Mouse (Mus musculus) stomach, postnatal 0 days (tissue): ENCODE measurements around the gene Mrpl1.

Source experiments
- CTCF ChIP-seq: IDR thresholded peaks from 2 replicates; pipeline ENCODE4 v1.5.1; 2016; ENCODE audit warnings: antibody characterized with exemption, low read depth, mild to moderate bottlenecking, moderate library complexity
- EP300 ChIP-seq: optimal IDR thresholded peaks from 2 replicates; pipeline ENCODE3; 2016; ENCODE audit warnings: antibody characterized with exemption

GRCm38 (mm10) chr5:96267017-96267702 lies 57.9 kb downstream of the Mrpl1 start:
- TF ChIP-seq CTCF (peak; percentile 85), EP300 (no peak)
